Mouse (Mus musculus) CH12.LX (cell line): ENCODE measurements around the gene Zic4. TPM values are rescaled to one million over a fixed set of nuclear protein-coding genes. Genes with fewer than 3 reads are reported as not detected.

Source experiments
- DNase-seq: peaks from one replicate; pipeline ENCODE4 v3.0.0-alpha.2; 2013; ENCODE audit errors: extremely low read depth
- H3K27ac ChIP-seq: 2 replicates; pipeline ENCODE4 v1.5.1; 2012; ENCODE audit warnings: low read depth, mild to moderate bottlenecking, control low read depth, moderate library complexity; ENCODE audit not compliant: insufficient read depth
- H3K27me3 ChIP-seq: replicated peaks from 2 replicates; pipeline ENCODE3; 2012; ENCODE audit warnings: inconsistent platforms
- H3K36me3 ChIP-seq, 2 experiments: replicated peaks in 1 of 2; 2 replicates each; pipeline versions ENCODE3 to v1.6.1; 2012; ENCODE audit warnings: inconsistent platforms in 1 of 2, low read length in 1 of 2, mild to moderate bottlenecking in 1 of 2, mixed read lengths in 1 of 2, moderate library complexity in 1 of 2; ENCODE audit not compliant: control insufficient read depth in 1 of 2, insufficient read depth in 1 of 2
- H3K4me1 ChIP-seq, 2 experiments: 2 replicates each; pipeline ENCODE4 v1.6.1; 2012; ENCODE audit warnings: inconsistent platforms in 1 of 2, moderate library complexity in 1 of 2; ENCODE audit not compliant: insufficient read depth in 2 of 2, control insufficient read depth in 1 of 2
- H3K4me2 ChIP-seq: 2 replicates; pipeline ENCODE4 v1.6.1; 2012; ENCODE audit warnings: low read depth, mild to moderate bottlenecking, control low read depth; ENCODE audit not compliant: poor library complexity, insufficient read depth, severe bottlenecking
- H3K4me3 ChIP-seq, 3 experiments: fragments of 150-350 bp in 1 of 3; sonication (generic) in 1 of 3; replicated peaks in 1 of 3; 2 replicates each; pipeline versions ENCODE3 to v1.5.1; 2011 to 2012; ENCODE audit warnings: low read depth in 2 of 3, low read length in 2 of 3, mild to moderate bottlenecking in 2 of 3, moderate library complexity in 2 of 3, control low read depth in 1 of 3, improper control_type of control experiment in 1 of 3, inconsistent platforms in 1 of 3, mixed read lengths in 1 of 3; ENCODE audit not compliant: poor library complexity in 1 of 3
- H3K79me2 ChIP-seq: replicated peaks from 2 replicates; pipeline ENCODE4 v1.6.1; 2012; ENCODE audit warnings: mild to moderate bottlenecking, moderate library complexity; ENCODE audit not compliant: control insufficient read depth, poor library complexity, insufficient read depth, severe bottlenecking; ENCODE audit errors: extremely low read depth
- H3K9ac ChIP-seq: 2 replicates; pipeline ENCODE4 v1.6.1; 2012; ENCODE audit warnings: low read depth, mild to moderate bottlenecking, control low read depth, moderate library complexity; ENCODE audit not compliant: insufficient read depth
- H3K9me3 ChIP-seq: replicated peaks from 2 replicates; pipeline ENCODE3; 2012; ENCODE audit warnings: low read length, inconsistent platforms, mixed read lengths
- BHLHE40 ChIP-seq: IDR thresholded peaks from 2 replicates; pipeline ENCODE4 v1.6.1; 2011; ENCODE audit warnings: mild to moderate bottlenecking, low read depth, low read length, improper control_type of control experiment
- CHD1 ChIP-seq: IDR thresholded peaks from 2 replicates; pipeline ENCODE4 v1.6.1; 2012; ENCODE audit warnings: low read depth, low read length, improper control_type of control experiment, inconsistent platforms
- CHD2 ChIP-seq: IDR thresholded peaks from 2 replicates; pipeline ENCODE4 v1.6.1; 2011; ENCODE audit warnings: low read length, improper control_type of control experiment
- CTCF ChIP-seq, 2 experiments: IDR thresholded peaks in 1 of 2; conservative IDR thresholded peaks in 1 of 2; 2 replicates each; pipeline ENCODE4 v1.5.1; 2011 to 2012; ENCODE audit warnings: low read depth in 2 of 2, low read length in 2 of 2, improper control_type of control experiment in 1 of 2, inconsistent platforms in 1 of 2, mild to moderate bottlenecking in 1 of 2, moderate library complexity in 1 of 2
- E2F4 ChIP-seq: IDR thresholded peaks from 2 replicates; pipeline ENCODE4 v1.6.1; 2011; ENCODE audit warnings: low read depth, low read length, improper control_type of control experiment; ENCODE audit not compliant: insufficient replicate concordance
- ELF1 ChIP-seq: IDR thresholded peaks from 2 replicates; pipeline ENCODE4 v1.6.1; 2014; ENCODE audit warnings: low read depth, mild to moderate bottlenecking, inconsistent platforms, low read length, improper control_type of control experiment
- ETS1 ChIP-seq: conservative IDR thresholded peaks from 2 replicates; pipeline ENCODE4 v1.6.1; 2012; ENCODE audit warnings: low read depth, mild to moderate bottlenecking, inconsistent platforms, low read length, improper control_type of control experiment, moderate library complexity
- GABPA ChIP-seq: IDR thresholded peaks from 2 replicates; pipeline ENCODE4 v1.6.1; 2012; ENCODE audit warnings: low read depth, low read length, improper control_type of control experiment, inconsistent platforms; ENCODE audit not compliant: insufficient replicate concordance
- HCFC1 ChIP-seq: IDR thresholded peaks from 2 replicates; pipeline ENCODE4 v1.6.1; 2012; ENCODE audit warnings: low read depth, mild to moderate bottlenecking, inconsistent platforms, low read length, improper control_type of control experiment
- JUN ChIP-seq: IDR thresholded peaks from 2 replicates; pipeline ENCODE4 v1.6.1; 2011; ENCODE audit warnings: low read depth, mild to moderate bottlenecking, low read length, improper control_type of control experiment, moderate library complexity; ENCODE audit not compliant: insufficient read depth
- JUND ChIP-seq: conservative IDR thresholded peaks from 2 replicates; pipeline ENCODE4 v1.6.1; 2011; ENCODE audit warnings: low read depth, low read length, improper control_type of control experiment
- KAT2A ChIP-seq: IDR thresholded peaks from 2 replicates; pipeline ENCODE4 v1.6.1; 2012; ENCODE audit warnings: low read length, improper control_type of control experiment, inconsistent platforms; ENCODE audit not compliant: insufficient replicate concordance
- MAZ ChIP-seq: IDR thresholded peaks from 2 replicates; pipeline ENCODE4 v1.6.1; 2012; ENCODE audit warnings: low read depth, mild to moderate bottlenecking, inconsistent platforms, low read length, improper control_type of control experiment, moderate library complexity
- MEF2A ChIP-seq: IDR thresholded peaks from 2 replicates; pipeline ENCODE4 v1.6.1; 2014; ENCODE audit warnings: low read depth, mild to moderate bottlenecking, inconsistent platforms, low read length, improper control_type of control experiment, borderline replicate concordance
- MYC ChIP-seq: IDR thresholded peaks from 2 replicates; pipeline ENCODE4 v1.6.1; 2011; ENCODE audit warnings: low read depth, mild to moderate bottlenecking, improper control_type of control experiment, low read length
- NELFE ChIP-seq: IDR thresholded peaks from 2 replicates; pipeline ENCODE4 v1.6.1; 2011; ENCODE audit warnings: low read depth, low read length, improper control_type of control experiment
- PAX5 ChIP-seq: IDR thresholded peaks from 2 replicates; pipeline ENCODE4 v1.6.1; 2012; ENCODE audit warnings: low read length, inconsistent platforms, mixed read lengths
- POLR2A ChIP-seq: IDR thresholded peaks from 2 replicates; pipeline ENCODE4 v1.6.1; 2011; ENCODE audit warnings: low read depth, mild to moderate bottlenecking, improper control_type of control experiment, low read length
- POLR2AphosphoS2 ChIP-seq: IDR thresholded peaks from 2 replicates; pipeline ENCODE4 v1.6.1; 2011; ENCODE audit warnings: low read depth, low read length, improper control_type of control experiment
- RAD21 ChIP-seq: IDR thresholded peaks from 2 replicates; pipeline ENCODE4 v1.6.1; 2011; ENCODE audit warnings: low read depth, mild to moderate bottlenecking, low read length, improper control_type of control experiment, moderate library complexity
- RCOR1 ChIP-seq: conservative IDR thresholded peaks from 2 replicates; pipeline ENCODE4 v1.6.1; 2012; ENCODE audit warnings: low read depth, mild to moderate bottlenecking, inconsistent platforms, low read length, improper control_type of control experiment
- SIN3A ChIP-seq: IDR thresholded peaks from 2 replicates; pipeline ENCODE4 v1.6.1; 2012; ENCODE audit warnings: low read length, improper control_type of control experiment, inconsistent platforms
- SMC3 ChIP-seq: IDR thresholded peaks from 2 replicates; pipeline ENCODE4 v1.6.1; 2011; ENCODE audit warnings: low read depth, low read length, improper control_type of control experiment
- USF1 ChIP-seq: IDR thresholded peaks from 2 replicates; pipeline ENCODE4 v1.6.1; 2014; ENCODE audit warnings: low read depth, mild to moderate bottlenecking, inconsistent platforms, low read length, improper control_type of control experiment
- USF2 ChIP-seq: conservative IDR thresholded peaks from 2 replicates; pipeline ENCODE4 v1.6.1; 2011; ENCODE audit warnings: low read depth, low read length, improper control_type of control experiment
- ZNF384 ChIP-seq: IDR thresholded peaks from 2 replicates; pipeline ENCODE4 v1.6.1; 2012; ENCODE audit warnings: low read depth, low read length, improper control_type of control experiment, inconsistent platforms
- dilution Hi-C: fragments of 300-500 bp; cut with MboI; formaldehyde crosslinking; loops from 2 replicates; pipeline ENCODE4 v1.14.3; 2020; ENCODE audit warnings: low sequenced_read_pairs; ENCODE audit not compliant: extremely low pct_unique_long_range_greater_than_20kb, extremely low pct_ligation_motif_present
- in situ Hi-C: fragments of 300-500 bp; cut with MboI; formaldehyde crosslinking; loops from 3 replicates; pipeline ENCODE4 v1.14.3; 2019; ENCODE audit warnings: low sequenced_read_pairs, low pct_ligation_motif_present, low pct_unique_long_range_greater_than_20kb, mixed read lengths
- polyA plus RNA-seq: library from polyadenylated mRNA; unstranded; fragments of >175 nt; gene quantifications from 2 replicates; pipeline ENCODE4 v1.2.1, GENCODE M21; 2012; ENCODE audit warnings: low read depth; ENCODE audit not compliant: insufficient read length
- total RNA-seq, 2 experiments: library from RNA; depleted of rRNA; stranded (reverse); fragments of 300-350 nt in 1 of 2; fragments of >200 nt in 1 of 2; gene quantifications; 2 replicates each; pipeline ENCODE4 v1.2.3; 2012 to 2014

The Zic4 gene
- total and polyA plus RNA-seq, 3 experiments = not detected

- TF ChIP-seq RCOR1 = no peak
- TF ChIP-seq KAT2A = no peak
- TF ChIP-seq SIN3A = no peak
- no peak for TF ChIP-seq PAX5
Measured at GRCm38 (mm10) chr9:91385561-91386430, 23.6 kb downstream of the Zic4 start (continued).

DNA sequence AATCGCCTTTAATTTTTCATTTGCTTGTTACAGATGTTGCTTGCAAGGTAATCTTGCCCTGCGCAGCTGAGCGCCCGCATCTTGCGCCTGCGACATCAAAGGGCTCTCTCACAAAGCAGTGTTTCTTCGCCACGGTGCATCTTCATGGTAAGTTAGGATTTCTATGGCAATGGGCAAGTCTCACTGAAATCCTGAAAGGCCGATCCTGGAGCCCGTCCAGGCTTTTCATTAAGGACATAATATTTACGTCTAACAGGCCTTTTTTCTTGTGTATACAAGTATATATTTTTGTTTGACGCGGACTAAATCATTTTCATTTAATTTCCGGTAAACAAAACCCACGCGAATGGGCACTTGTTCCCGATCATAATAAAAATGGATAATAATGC lies 24.3 kb downstream of the Zic4 start:
- TF ChIP-seq SMC3 = no peak
- no peak for TF ChIP-seq SIN3A
- no peak for TF ChIP-seq CHD1
- TF ChIP-seq ELF1 = no peak
- no peak for TF ChIP-seq JUND
- TF ChIP-seq RAD21 = no peak
- TF ChIP-seq USF2 = no peak
- no peak for TF ChIP-seq RCOR1
- TF ChIP-seq JUN = no peak
- TF ChIP-seq POLR2AphosphoS2 = no peak
- no peak for TF ChIP-seq E2F4
- TF ChIP-seq BHLHE40 = no peak
- no peak for TF ChIP-seq USF1
- TF ChIP-seq CTCF (conservative IDR thresholded peaks at IDR 0.05 in 1 of 2, IDR thresholded peaks at IDR 0.05 in 1 of 2; ENCODE audit: low read depth in 2 of 2, low read length in 2 of 2) = no peak
- TF ChIP-seq, all 38 proteins: peak for 0
- Histone ChIP-seq H3K9me3 (peaks cover 63% of the 10 kb centered on the region), H3K4me3 (no peak overlapping the region), H3K79me2 (no peaks in the 10 kb centered on the region), H3K27ac (no peak overlapping the region), H3K27me3 (no peaks in the 10 kb centered on the region), H3K4me2 (no peak overlapping the region), H3K36me3 (no peaks in the 10 kb centered on the region), H3K9ac (no peak overlapping the region), H3K4me1 (no peaks in the 10 kb centered on the region)
- dilution Hi-C loops (no loop called here), in situ Hi-C loops (no loop called here)
- DNase-seq = no peak

DNA sequence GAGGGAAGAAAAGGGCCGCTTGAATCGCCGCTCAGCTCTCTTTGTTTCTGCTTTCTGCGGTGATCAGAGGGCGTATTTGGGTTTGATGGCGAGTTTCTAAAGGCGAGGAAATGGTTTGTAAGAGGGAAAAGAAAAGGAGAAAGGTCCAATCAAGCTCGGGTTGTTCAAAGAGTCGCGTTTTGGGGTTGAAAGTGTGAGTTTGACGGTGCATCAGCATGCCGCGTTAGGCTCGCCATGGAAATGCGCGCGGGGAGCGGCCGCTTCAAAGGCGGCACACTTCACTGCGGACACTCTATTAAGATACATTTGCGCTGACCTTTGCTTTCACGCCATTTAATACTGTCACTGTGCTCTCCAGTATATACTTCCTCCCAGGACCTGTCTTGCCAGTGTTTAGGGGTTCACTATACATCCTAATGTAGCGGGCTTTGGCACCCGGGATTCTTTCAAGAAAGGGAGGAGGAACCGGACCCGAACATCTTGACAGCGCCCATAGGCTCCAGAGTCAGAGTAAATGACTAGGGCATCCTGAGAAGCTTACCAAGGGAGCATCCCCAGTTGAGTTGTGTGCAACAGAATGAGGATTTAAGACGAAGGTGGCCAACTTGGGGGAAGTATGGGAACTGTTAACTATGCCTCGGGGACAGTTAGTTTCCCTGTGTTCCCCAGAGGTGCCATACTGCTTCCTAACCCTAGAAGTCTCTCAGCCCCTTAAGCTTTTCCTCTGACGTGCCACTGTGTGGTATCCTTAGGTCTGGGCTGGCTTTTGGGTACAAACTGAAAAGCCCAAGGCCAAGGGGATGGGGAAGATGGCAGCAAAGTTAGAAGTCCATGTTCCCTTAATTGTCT lies 24.9 kb downstream of the Zic4 start:
- in situ Hi-C loops (no loop called here), dilution Hi-C loops (no loop called here)
- Histone ChIP-seq H3K4me1 (no peaks in the 10 kb centered on the region), H3K27me3 (no peaks in the 10 kb centered on the region), H3K4me3 (no peak overlapping the region), H3K9me3 (peaks cover 61% of the 10 kb centered on the region), H3K9ac (no peak overlapping the region), H3K36me3 (no peaks in the 10 kb centered on the region), H3K4me2 (no peak overlapping the region), H3K27ac (no peak overlapping the region)
- no peak for TF ChIP-seq USF2
- TF ChIP-seq POLR2AphosphoS2 = no peak
- no peak for TF ChIP-seq ZNF384
- no peak for TF ChIP-seq MYC
- TF ChIP-seq NELFE = no peak
- TF ChIP-seq GABPA = no peak
- TF ChIP-seq PAX5 = no peak
- TF ChIP-seq CHD2 = no peak
- no peak for TF ChIP-seq JUN
- no peak for TF ChIP-seq ETS1
- TF ChIP-seq ELF1 = no peak
- no peak for TF ChIP-seq HCFC1
- no peak for TF ChIP-seq POLR2A
- TF ChIP-seq CTCF (conservative IDR thresholded peaks at IDR 0.05 in 1 of 2, IDR thresholded peaks at IDR 0.05 in 1 of 2; ENCODE audit: low read depth in 2 of 2, low read length in 2 of 2) = no peak
- TF ChIP-seq JUND = no peak
- TF ChIP-seq MAZ = no peak
- TF ChIP-seq RAD21 = no peak
- TF ChIP-seq MEF2A = no peak
- TF ChIP-seq, all 38 proteins: peak for 0
- no peaks in the 10 kb centered on the region for H3K79me2 ChIP-seq
- no peak for DNase-seq
